Mouse (Mus musculus) kidney, adult 10 weeks (tissue): Measurements from ENCODE around the gene Vmn1r149. TPM values are rescaled to one million over a fixed set of nuclear protein-coding genes. Genes with fewer than 3 reads are reported as not detected.

Experiments used
- polyA plus RNA-seq: library from polyadenylated mRNA; stranded (reverse); fragments of 350-450 nt; fragmentation: Illumina TruSeq; extraction: RNeasy Lipid Tissue Mini Kit (QIAGEN cat#74804); gene quantifications from one replicate; pipeline ENCODE4 v1.2.3, GENCODE M21; 2014; ENCODE audit warnings: low read depth, low replicate concordance

Gene Vmn1r149
- polyA plus RNA-seq, result not detected

GRCm38 (mm10) chr7:22438129-22438528 is at the start of gene Vmn1r149:
Gene Vmn1r149, minus strand, starts transcription at chr7:22438229.

GRCm38 (mm10) chr7:22463975-22464374 is 25.9 kb upstream of the Vmn1r149 start, which contains the start of gene Gm10665:
Gene Gm10665, minus strand, starts transcription at chr7:22464075.

GRCm38 (mm10) chr7:22413283-22413682 is 24.7 kb downstream of the Vmn1r149 start, which contains the start of gene Vmn1r148:
Gene Vmn1r148, plus strand, starts transcription at chr7:22413583.

Other genes starting within 250 kb of the Vmn1r149 start
- gene Vmn1r143, start 248.9 kb downstream of the Vmn1r149 start, polyA plus RNA-seq, result not detected
- gene Gm8653, start 237.0 kb downstream of the Vmn1r149 start, polyA plus RNA-seq, result not detected
- not detected for gene Gm8453, start 208.7 kb downstream of the Vmn1r149 start, polyA plus RNA-seq
- gene Gm4187, start 108.5 kb downstream of the Vmn1r149 start, polyA plus RNA-seq, result not detected
- gene Gm8660, start 67.2 kb downstream of the Vmn1r149 start, polyA plus RNA-seq, result not detected
- gene Vmn1r148, start 24.6 kb downstream of the Vmn1r149 start, polyA plus RNA-seq, result not detected
- gene Gm10665, start 25.8 kb upstream of the Vmn1r149 start, polyA plus RNA-seq, result not detected
- not detected for gene Vmn1r151, start 61.4 kb upstream of the Vmn1r149 start, polyA plus RNA-seq
- gene Vmn1r152, start 84.7 kb upstream of the Vmn1r149 start, polyA plus RNA-seq, result not detected
- gene Gm8677, start 96.7 kb upstream of the Vmn1r149 start, polyA plus RNA-seq, result not detected
- gene Gm4201, start 127.1 kb upstream of the Vmn1r149 start, polyA plus RNA-seq, result not detected
- gene Gm4565, start 149.9 kb upstream of the Vmn1r149 start, polyA plus RNA-seq, result not detected
- gene Vmn1r155, start 219.8 kb upstream of the Vmn1r149 start, polyA plus RNA-seq, result not detected